Mouse (Mus musculus) hindbrain, embryonic 10.5 days (tissue): Measurements from ENCODE around the gene Retreg2. TPM values are rescaled to one million over a fixed set of nuclear protein-coding genes. Genes with fewer than 3 reads are reported as not detected.

Experiments
- DNase-seq: peaks from one replicate; pipeline ENCODE4 v3.0.0-alpha.2; 2017; ENCODE audit warnings: low spot score
- H3K27ac ChIP-seq: fragments of 300-500 bp; sonication (generic); 2 replicates; pipeline ENCODE4 v1.5.1; 2016; ENCODE audit warnings: mild to moderate bottlenecking, moderate library complexity
- H3K27me3 ChIP-seq: fragments of 300-500 bp; sonication (generic); 2 replicates; pipeline ENCODE4 v1.6.1; 2016; ENCODE audit warnings: mild to moderate bottlenecking; ENCODE audit not compliant: poor library complexity, insufficient read depth, severe bottlenecking
- H3K36me3 ChIP-seq: fragments of 300-500 bp; sonication (generic); 2 replicates; pipeline ENCODE4 v1.6.1; 2016; ENCODE audit warnings: mild to moderate bottlenecking, moderate library complexity
- H3K4me1 ChIP-seq: fragments of 300-500 bp; sonication (generic); replicated peaks from 2 replicates; pipeline ENCODE4 v1.6.1; 2016; ENCODE audit warnings: mild to moderate bottlenecking
- H3K4me3 ChIP-seq: fragments of 300-500 bp; sonication (generic); 2 replicates; pipeline ENCODE4 v1.5.1; 2016; ENCODE audit warnings: mild to moderate bottlenecking, moderate library complexity
- H3K9me3 ChIP-seq: fragments of 300-500 bp; sonication (generic); 2 replicates; pipeline ENCODE4 v1.6.1; 2016; ENCODE audit warnings: mild to moderate bottlenecking, moderate library complexity
- WGBS: fragments of 180-500 bp; shearing (Covaris S2); methylation state at CpG from one replicate; pipeline ENCODE4 v1.1.7; 2016; 5-methylcytosine and 5-hydroxymethylcytosine counted together
- polyA plus RNA-seq: library from polyadenylated mRNA; unstranded; fragments of >200 nt; fragmentation: Nextera tagmentation; extraction: Ambion mirVana; gene quantifications from 2 replicates; pipeline ENCODE4 v1.2.1, GENCODE M21; 2016

Gene Retreg2
- polyA plus RNA-seq: 46.0 and 63.4 TPM in 2 replicates

- Histone ChIP-seq H3K27ac (peak within 1 kb of the TSS; percentile 95), H3K36me3 (peaks cover 60% of the 10 kb centered on the region), H3K4me3 (peak within 1 kb of the TSS; percentile 77), H3K4me1 (peaks cover 30% of the 10 kb centered on the region), H3K9me3 (no peaks in the 10 kb centered on the region), H3K27me3 (no peaks in the 10 kb centered on the region)
- DNase-seq: peak; percentile 97
- WGBS: under 1% methylated on average over 90 of the region's 91 CpGs
Observed at GRCm38 (mm10) chr1:75142301-75143261, at the start of gene Retreg2, which contains the start of gene Cnppd1. Gene Retreg2 (plus strand): TSS chr1:75142778. Gene Cnppd1 (minus strand): TSS chr1:75142711.

- H3K27me3 ChIP-seq: no peaks in the 10 kb centered on the region
Observed at GRCm38 (mm10) chr1:75122211-75122610, 20.4 kb upstream of the Retreg2 start.

GRCm38 (mm10) chr1:75124346-75125321 is 17.9 kb upstream of the Retreg2 start, which contains the start of gene Nhej1:
Gene Nhej1 (minus strand): TSS chr1:75125200.
- 1% methylated on average over 56 of the region's 56 CpGs for WGBS
- Histone ChIP-seq H3K27ac (peak within 1 kb of the TSS; percentile 95), H3K27me3 (no peaks in the 10 kb centered on the region), H3K4me3 (peak within 1 kb of the TSS; percentile 66), H3K9me3 (no peaks in the 10 kb centered on the region), H3K4me1 (peaks cover 17% of the 10 kb centered on the region), H3K36me3 (no peaks in the 10 kb centered on the region)
- DNase-seq: peak; percentile 96

More at GRCm38 (mm10) chr1:75122211-75122610, 20.4 kb upstream of the Retreg2 start:
- 84% methylated on average over 3 of the region's 3 CpGs for WGBS
- DNase-seq: no peak
- Histone ChIP-seq H3K4me1 (peaks cover 17% of the 10 kb centered on the region), H3K4me3 (no peak overlapping the region), H3K36me3 (no peaks in the 10 kb centered on the region), H3K27ac (no peak overlapping the region), H3K9me3 (no peaks in the 10 kb centered on the region)

- H3K4me3 ChIP-seq: peak overlapping the region; percentile 66
- H3K9me3 ChIP-seq: no peaks in the 10 kb centered on the region
- WGBS: 39% methylated on average over 5 of the region's 5 CpGs
- DNase-seq: no peak
- H3K36me3 ChIP-seq: no peaks in the 10 kb centered on the region
- H3K27ac ChIP-seq: peak overlapping the region; percentile 95
- peaks cover 17% of the 10 kb centered on the region for H3K4me1 ChIP-seq
- 0 out of 2 replicates have a peak, but pooled peaks cover 4% of the 10 kb centered on the region for H3K27me3 ChIP-seq
Observed at GRCm38 (mm10) chr1:75125418-75125817, 17.2 kb upstream of the Retreg2 start.

- Histone ChIP-seq H3K4me1 (peaks cover 17% of the 10 kb centered on the region), H3K9me3 (no peaks in the 10 kb centered on the region), H3K36me3 (no peaks in the 10 kb centered on the region), H3K27me3 (0 out of 2 replicates have a peak, but pooled peaks cover 9% of the 10 kb centered on the region), H3K4me3 (no peak overlapping the region), H3K27ac (no peak overlapping the region)
- DNase-seq: no peak
- WGBS: 85% methylated on average over 3 of the region's 3 CpGs
Observed at GRCm38 (mm10) chr1:75128641-75129040, 13.9 kb upstream of the Retreg2 start.

- Histone ChIP-seq H3K4me1 (no peaks in the 10 kb centered on the region), H3K9me3 (no peaks in the 10 kb centered on the region), H3K27ac (no peak within 1 kb of the TSS), H3K4me3 (no peak within 1 kb of the TSS), H3K36me3 (peaks cover 36% of the 10 kb centered on the region), H3K27me3 (0 out of 2 replicates have a peak, but pooled peaks cover 9% of the 10 kb centered on the region)
- 69% methylated on average over 12 of the region's 12 CpGs for WGBS
- DNase-seq: no peak
Observed at GRCm38 (mm10) chr1:75133421-75134207, 9.0 kb upstream of the Retreg2 start, which contains the start of gene Slc23a3. Gene Slc23a3 (minus strand): TSS chr1:75133890.

GRCm38 (mm10) chr1:75136293-75136692 is 6.3 kb upstream of the Retreg2 start:
- 86% methylated on average over 6 of the region's 6 CpGs for WGBS
- H3K9me3 ChIP-seq: no peaks in the 10 kb centered on the region
- H3K27me3 ChIP-seq: 0 out of 2 replicates have a peak, but pooled peaks cover 5% of the 10 kb centered on the region
- no peak for DNase-seq
- H3K36me3 ChIP-seq: peaks cover 50% of the 10 kb centered on the region
- H3K4me3 ChIP-seq: no peak overlapping the region
- H3K4me1 ChIP-seq: peaks cover 13% of the 10 kb centered on the region
- 0 out of 2 replicates have a peak overlapping the region, but pooled peaks have one; percentile 23 for H3K27ac ChIP-seq

- Histone ChIP-seq H3K4me3 (no peak overlapping the region), H3K36me3 (peaks cover 50% of the 10 kb centered on the region), H3K4me1 (peaks cover 17% of the 10 kb centered on the region), H3K27ac (0 out of 2 replicates have a peak overlapping the region, but pooled peaks have one; percentile 23), H3K27me3 (0 out of 2 replicates have a peak, but pooled peaks cover 5% of the 10 kb centered on the region), H3K9me3 (no peaks in the 10 kb centered on the region)
- DNase-seq: no peak
- WGBS: 69% methylated on average over 3 of the region's 3 CpGs
Observed at GRCm38 (mm10) chr1:75136730-75137129, 5.8 kb upstream of the Retreg2 start.

- WGBS: 87% methylated on average over 2 of the region's 2 CpGs
- no peak overlapping the region for H3K4me3 ChIP-seq
Observed at GRCm38 (mm10) chr1:75138448-75138847, 4.1 kb upstream of the Retreg2 start.

GRCm38 (mm10) chr1:75140601-75141190 is 1.9 kb upstream of the Retreg2 start:
- Histone ChIP-seq H3K27me3 (no peaks in the 10 kb centered on the region), H3K4me1 (peaks cover 30% of the 10 kb centered on the region), H3K4me3 (peak overlapping the region; percentile 77), H3K9me3 (no peaks in the 10 kb centered on the region), H3K36me3 (peaks cover 60% of the 10 kb centered on the region), H3K27ac (peak overlapping the region; percentile 95)
- no peak for DNase-seq
- WGBS: 63% methylated on average over 4 of the region's 4 CpGs

More at GRCm38 (mm10) chr1:75138448-75138847, 4.1 kb upstream of the Retreg2 start:
- peaks cover 19% of the 10 kb centered on the region for H3K4me1 ChIP-seq
- peaks cover 50% of the 10 kb centered on the region for H3K36me3 ChIP-seq
- H3K27me3 ChIP-seq: no peaks in the 10 kb centered on the region
- no peak overlapping the region for H3K27ac ChIP-seq
- H3K9me3 ChIP-seq: no peaks in the 10 kb centered on the region
- no peak for DNase-seq

GRCm38 (mm10) chr1:75141486-75142190 is 940 bp upstream of the Retreg2 start:
- H3K36me3 ChIP-seq: peaks cover 60% of the 10 kb centered on the region
- H3K27me3 ChIP-seq: no peaks in the 10 kb centered on the region
- peak; percentile 57 for DNase-seq
- peak overlapping the region; percentile 77 for H3K4me3 ChIP-seq
- under 1% methylated on average over 53 of the region's 53 CpGs for WGBS
- peak overlapping the region; percentile 95 for H3K27ac ChIP-seq
- H3K9me3 ChIP-seq: no peaks in the 10 kb centered on the region
- H3K4me1 ChIP-seq: peaks cover 30% of the 10 kb centered on the region
